Mouse (Mus musculus) limb, embryonic 13.5 days (tissue): ENCODE data around the gene Slc17a7. TPM values are rescaled to one million over a fixed set of nuclear protein-coding genes. Genes with fewer than 3 reads are reported as not detected.

Experiments
- ATAC-seq: fragments of 200-750 bp; cut with Nextera tagmentation; 2 replicates; pipeline ENCODE4 v1.8.0; 2017; ENCODE audit warnings: low read depth, moderate number of reproducible peaks, moderate TSS enrichment; ENCODE audit not compliant: low FRiP score
- H3K27ac ChIP-seq: fragments of 300-500 bp; sonication (generic); 2 replicates; pipeline ENCODE4 v1.5.1; 2015; ENCODE audit warnings: inconsistent platforms, mild to moderate bottlenecking, moderate library complexity
- H3K27me3 ChIP-seq: fragments of 300-500 bp; sonication (generic); 2 replicates; pipeline ENCODE4 v1.6.1; 2015; ENCODE audit warnings: mild to moderate bottlenecking, inconsistent platforms
- H3K36me3 ChIP-seq: fragments of 300-500 bp; sonication (generic); 2 replicates; pipeline ENCODE4 v1.6.1; 2015; ENCODE audit warnings: inconsistent platforms, mild to moderate bottlenecking, moderate library complexity
- H3K4me1 ChIP-seq: fragments of 300-500 bp; sonication (generic); 2 replicates; pipeline ENCODE4 v1.6.1; 2015; ENCODE audit warnings: inconsistent platforms
- H3K4me2 ChIP-seq: fragments of 300-500 bp; sonication (generic); replicated peaks from 2 replicates; pipeline ENCODE4 v1.6.1; 2015; ENCODE audit warnings: inconsistent platforms, mild to moderate bottlenecking, moderate library complexity
- H3K4me3 ChIP-seq: fragments of 300-500 bp; sonication (generic); 2 replicates; pipeline ENCODE4 v1.5.1; 2015; ENCODE audit warnings: moderate library complexity, mild to moderate bottlenecking, inconsistent platforms
- H3K9ac ChIP-seq: fragments of 300-500 bp; sonication (generic); 2 replicates; pipeline ENCODE4 v1.6.1; 2015; ENCODE audit warnings: mild to moderate bottlenecking, inconsistent platforms
- H3K9me3 ChIP-seq: fragments of 300-500 bp; sonication (generic); 2 replicates; pipeline ENCODE4 v1.6.1; 2016; ENCODE audit warnings: inconsistent platforms
- WGBS: fragments of 180-500 bp; shearing (Covaris S2); methylation state at CpG from one replicate; pipeline ENCODE4 v1.1.7; 2015; 5-methylcytosine and 5-hydroxymethylcytosine counted together
- microRNA counts: library from miRNA; unstranded; fragments of <30 nt; microRNA quantifications from one replicate; lab custom pipeline; 2016
- microRNA-seq: library from miRNA; unstranded; fragments of <30 nt; microRNA quantifications from one replicate; pipeline ENCODE4, GENCODE M21; 2016
- polyA plus RNA-seq: library from polyadenylated mRNA; unstranded; fragments of >200 nt; fragmentation: Nextera tagmentation; extraction: Ambion mirVana; gene quantifications from 2 replicates; pipeline ENCODE4 v1.2.1, GENCODE M21; 2015

The Slc17a7 gene
- polyA plus RNA-seq, 1 experiment from 2014 or later, result 0.19 TPM

DNA sequence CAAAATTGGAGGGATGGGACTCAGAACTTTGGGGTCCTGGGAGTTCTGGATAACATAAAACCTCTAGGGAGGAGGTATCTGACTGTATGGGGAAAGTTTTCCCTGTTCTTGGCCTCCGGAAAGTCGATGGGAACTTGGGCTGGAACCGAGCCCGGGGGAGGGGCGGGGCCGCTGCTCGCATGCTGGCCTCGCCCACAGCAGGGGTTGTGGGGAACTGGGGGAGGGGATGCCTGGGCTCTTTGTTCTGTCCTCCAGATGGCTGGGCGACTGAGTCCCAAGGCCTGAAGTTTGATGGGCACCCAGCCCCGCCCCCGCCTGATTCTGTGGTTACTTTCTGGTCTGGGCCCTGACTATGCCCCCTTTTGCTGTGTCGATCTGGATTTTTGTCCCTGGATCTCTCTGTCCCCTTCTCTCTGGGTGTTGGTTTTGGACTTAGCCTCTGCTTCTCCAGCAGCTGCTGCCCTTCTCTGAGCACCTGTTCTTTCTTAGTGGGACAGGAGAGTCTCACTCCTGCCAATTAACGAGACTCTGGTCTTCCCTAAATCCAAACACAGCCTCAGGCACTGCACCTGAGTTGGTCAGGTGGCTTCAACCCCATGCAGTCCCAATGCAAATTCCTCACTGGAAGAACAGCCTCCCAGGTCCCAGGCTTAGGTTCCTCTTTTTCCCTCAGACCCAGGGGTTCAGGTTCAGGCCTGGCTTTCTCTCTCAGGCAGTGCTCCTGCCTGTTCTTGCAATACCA is 52.9 kb downstream of the Slc17a7 start:
- WGBS, result 2% methylated on average over 13 of the region's 13 CpGs
- Histone ChIP-seq H3K9me3 (no peaks in the 10 kb centered on the region), H3K4me1 (peaks cover 43% of the 10 kb centered on the region), H3K4me3 (peak overlapping the region; percentile 88), H3K27me3 (peaks cover 19% of the 10 kb centered on the region), H3K4me2 (peak overlapping the region; percentile 96), H3K36me3 (peaks cover 47% of the 10 kb centered on the region), H3K27ac (peak overlapping the region; percentile 99), H3K9ac (peak overlapping the region; percentile 99)
- ATAC-seq, result peak; percentile 86

DNA sequence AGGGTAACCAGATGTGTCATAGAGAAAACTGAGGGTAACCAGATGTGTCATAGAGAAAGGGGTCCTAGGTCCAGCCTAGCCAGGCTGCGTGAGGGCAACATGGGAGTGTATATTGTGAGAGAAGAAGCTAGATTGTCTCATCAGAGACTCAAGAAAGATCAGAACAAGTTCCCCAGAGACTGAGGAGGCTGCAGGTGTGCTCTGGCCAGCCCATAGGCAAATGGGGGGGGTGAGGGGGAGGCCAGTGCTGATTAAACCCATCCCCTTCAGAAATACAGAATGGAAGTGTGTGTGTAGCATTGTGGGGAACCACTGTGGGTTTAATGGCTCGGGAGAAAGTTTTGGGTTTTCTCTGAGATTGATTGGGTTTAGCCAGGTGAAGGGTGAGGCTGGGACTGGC is 57.9 kb downstream of the Slc17a7 start:
- Histone ChIP-seq H3K4me1 (peaks cover 33% of the 10 kb centered on the region), H3K9ac (no peak overlapping the region), H3K27me3 (no peaks in the 10 kb centered on the region), H3K36me3 (peaks cover 97% of the 10 kb centered on the region), H3K9me3 (no peaks in the 10 kb centered on the region), H3K4me3 (no peak overlapping the region), H3K27ac (no peak overlapping the region), H3K4me2 (no peak overlapping the region)
- WGBS, result 86% methylated on average over 2 of the region's 2 CpGs
- ATAC-seq, result no peak

- Histone ChIP-seq H3K4me1 (peaks cover 6% of the 10 kb centered on the region), H3K27ac (no peak overlapping the region), H3K4me3 (no peak overlapping the region), H3K36me3 (peaks cover 99% of the 10 kb centered on the region), H3K9ac (no peak overlapping the region), H3K9me3 (no peaks in the 10 kb centered on the region), H3K4me2 (no peak overlapping the region), H3K27me3 (no peaks in the 10 kb centered on the region)
- ATAC-seq, result no peak
- 94% methylated on average over 7 of the region's 7 CpGs for WGBS
Measured at GRCm38 (mm10) chr7:45224826-45225225, 61.1 kb downstream of the Slc17a7 start.

MicroRNA genes within 50 kb of the gene (microRNA counts, 519-probe panel; counts per million panel counts)
- 1,812 counts per million, percentile 21 among the panel's probes with 10 or more counts for microRNA mmu-miR-150 (lab: Ali Mortazavi, UCI)

Small RNAs within 50 kb of the gene (microRNA-seq; reads per million reads assigned to microRNA genes)
- gene Mir150, result 5.9 reads per million, percentile 20 among the genes with 10 or more reads in this experiment
- 14.6 reads per million, percentile 31 among the genes with 10 or more reads in this experiment for gene Mir5121
- not detected for gene Mir7055

Other genes with a start within 250 kb of the Slc17a7 start
- gene Ap2a1, start 234.5 kb upstream of the Slc17a7 start, polyA plus RNA-seq, result 76.1 and 81.6 TPM in 2 replicates
- gene Tsks, start 220.7 kb upstream of the Slc17a7 start, polyA plus RNA-seq, result 0.23 and 0.25 TPM in 2 replicates
- gene Cpt1c, start 189.1 kb upstream of the Slc17a7 start, polyA plus RNA-seq, result 33.9 and 35.0 TPM in 2 replicates
- gene Prmt1, start 177.4 kb upstream of the Slc17a7 start, polyA plus RNA-seq, result 670 and 703 TPM in 2 replicates
- gene Irf3, start 166.3 kb upstream of the Slc17a7 start, polyA plus RNA-seq, result 94.6 and 96.8 TPM in 2 replicates
- gene Bcl2l12, start 165.2 kb upstream of the Slc17a7 start, polyA plus RNA-seq, result 77.3 and 78.4 TPM in 2 replicates
- 38.6 and 40.7 TPM in 2 replicates for gene Scaf1, start 147.6 kb upstream of the Slc17a7 start, polyA plus RNA-seq
- 27.5 and 29.1 TPM in 2 replicates for gene Rras, start 146.0 kb upstream of the Slc17a7 start, polyA plus RNA-seq
- gene Prr12, start 111.1 kb upstream of the Slc17a7 start, polyA plus RNA-seq, result 14.5 and 15.3 TPM in 2 replicates
- gene Nosip, start 101.5 kb upstream of the Slc17a7 start, polyA plus RNA-seq, result 71.2 and 71.4 TPM in 2 replicates
- gene Prrg2, start 101.3 kb upstream of the Slc17a7 start, polyA plus RNA-seq, result 22.3 and 24.5 TPM in 2 replicates
- gene Rcn3, start 71.7 kb upstream of the Slc17a7 start, polyA plus RNA-seq, result 462 and 483 TPM in 2 replicates
- gene Fcgrt, start 60.1 kb upstream of the Slc17a7 start, polyA plus RNA-seq, result 44.0 and 45.4 TPM in 2 replicates
- 1,512 and 1,535 TPM in 2 replicates for gene Rps11, start 39.5 kb upstream of the Slc17a7 start, polyA plus RNA-seq
- gene Rpl13a, start 35.2 kb upstream of the Slc17a7 start, polyA plus RNA-seq, result 1,305 and 1,326 TPM in 2 replicates
- gene Gm45713, start 27.7 kb upstream of the Slc17a7 start, polyA plus RNA-seq, result 0.60 and 0.75 TPM in 2 replicates
- gene Flt3l, start 27.5 kb upstream of the Slc17a7 start, polyA plus RNA-seq, result 1.0 and 1.2 TPM in 2 replicates
- 86.9 and 87.1 TPM in 2 replicates for gene Pih1d1, start 9.6 kb upstream of the Slc17a7 start, polyA plus RNA-seq
- 45.1 and 46.4 TPM in 2 replicates for gene Aldh16a1, start 9.4 kb upstream of the Slc17a7 start, polyA plus RNA-seq
- gene Gfy, start 15.6 kb downstream of the Slc17a7 start, polyA plus RNA-seq, result not detected in 2 replicates
- not detected in 2 replicates for gene Pth2, start 17.0 kb downstream of the Slc17a7 start, polyA plus RNA-seq
- 0.93 and 1.4 TPM in 2 replicates for gene Ccdc155, start 40.9 kb downstream of the Slc17a7 start, polyA plus RNA-seq
- gene Dkkl1, start 48.2 kb downstream of the Slc17a7 start, polyA plus RNA-seq, result 1.3 and 1.4 TPM in 2 replicates
- 259 and 263 TPM in 2 replicates for gene Tead2, start 51.8 kb downstream of the Slc17a7 start, polyA plus RNA-seq
- gene Cd37, start 75.2 kb downstream of the Slc17a7 start, polyA plus RNA-seq, result 1.3 and 2.1 TPM in 2 replicates
- gene Slc6a16, start 77.1 kb downstream of the Slc17a7 start, polyA plus RNA-seq, result 0.28 and 0.43 TPM in 2 replicates
- gene Slc6a21, start 113.6 kb downstream of the Slc17a7 start, polyA plus RNA-seq, result not detected in 2 replicates
- 15.8 and 19.6 TPM in 2 replicates for gene Trpm4, start 169.8 kb downstream of the Slc17a7 start, polyA plus RNA-seq
- 3.9 and 4.3 TPM in 2 replicates for gene Hrc, start 171.3 kb downstream of the Slc17a7 start, polyA plus RNA-seq
- 5.2 and 6.9 TPM in 2 replicates for gene Ppfia3, start 203.1 kb downstream of the Slc17a7 start, polyA plus RNA-seq
- gene Lin7b, start 206.6 kb downstream of the Slc17a7 start, polyA plus RNA-seq, result 1.4 and 2.5 TPM in 2 replicates
- gene Snrnp70, start 231.8 kb downstream of the Slc17a7 start, polyA plus RNA-seq, result 262 and 283 TPM in 2 replicates
- gene Kcna7, start 241.7 kb downstream of the Slc17a7 start, polyA plus RNA-seq, result 0.09 TPM in 1 of 2 replicates, not detected in the other
- 3.0 and 3.2 TPM in 2 replicates for gene Ntf5, start 249.7 kb downstream of the Slc17a7 start, polyA plus RNA-seq